Mouse (Mus musculus) activated CD4-positive, CD25-positive, alpha-beta regulatory T cell (primary cell): Measurements from ENCODE around the gene Rab43. TPM values are rescaled to one million over a fixed set of nuclear protein-coding genes. Genes with fewer than 3 reads are reported as not detected.

Source experiments
- polyA plus RNA-seq, 2 experiments: library from polyadenylated mRNA; unstranded; fragments of 100-300 nt; shearing (Covaris generic); gene quantifications; one replicate each; pipeline ENCODE4 v1.2.1; 2017

Rab43 gene
- polyA plus RNA-seq = 10 to 100 TPM; 29.3 to 40.8 TPM

DNA sequence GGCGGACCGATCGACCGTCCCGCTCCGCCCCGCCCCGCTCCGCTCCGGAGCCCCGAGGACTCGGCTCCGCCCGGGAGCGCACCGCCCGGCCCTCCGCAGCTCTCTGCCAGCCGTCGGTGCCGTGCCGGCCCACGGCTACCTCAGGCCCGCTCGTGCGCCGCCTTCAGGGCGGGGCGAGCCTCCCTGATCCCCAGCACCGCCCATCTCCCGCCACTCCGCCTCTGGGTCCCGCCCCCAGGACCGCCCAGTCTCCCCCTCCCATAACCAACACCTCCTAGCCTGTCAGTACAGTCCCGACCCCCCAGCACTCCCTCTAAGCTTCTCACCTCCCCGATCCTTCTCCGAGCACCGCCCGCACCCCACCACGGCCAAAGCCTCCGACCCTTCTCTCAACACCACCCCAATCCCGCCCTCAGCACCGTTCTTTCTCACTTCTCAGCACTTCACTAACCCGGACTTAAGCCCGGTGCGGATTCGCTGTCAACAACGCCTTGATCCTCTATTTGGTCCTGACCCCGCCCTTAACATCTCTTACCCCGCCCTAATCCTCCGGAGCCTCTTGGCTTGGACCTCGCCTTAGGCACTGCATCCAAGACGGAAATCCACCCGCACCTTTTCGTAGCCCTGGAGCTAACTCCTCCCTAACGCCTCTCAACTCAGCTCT lies at the start of gene Rab43:
Gene Rab43, minus strand, starts transcription at position 490 of the 664 bp plus-strand sequence.

DNA sequence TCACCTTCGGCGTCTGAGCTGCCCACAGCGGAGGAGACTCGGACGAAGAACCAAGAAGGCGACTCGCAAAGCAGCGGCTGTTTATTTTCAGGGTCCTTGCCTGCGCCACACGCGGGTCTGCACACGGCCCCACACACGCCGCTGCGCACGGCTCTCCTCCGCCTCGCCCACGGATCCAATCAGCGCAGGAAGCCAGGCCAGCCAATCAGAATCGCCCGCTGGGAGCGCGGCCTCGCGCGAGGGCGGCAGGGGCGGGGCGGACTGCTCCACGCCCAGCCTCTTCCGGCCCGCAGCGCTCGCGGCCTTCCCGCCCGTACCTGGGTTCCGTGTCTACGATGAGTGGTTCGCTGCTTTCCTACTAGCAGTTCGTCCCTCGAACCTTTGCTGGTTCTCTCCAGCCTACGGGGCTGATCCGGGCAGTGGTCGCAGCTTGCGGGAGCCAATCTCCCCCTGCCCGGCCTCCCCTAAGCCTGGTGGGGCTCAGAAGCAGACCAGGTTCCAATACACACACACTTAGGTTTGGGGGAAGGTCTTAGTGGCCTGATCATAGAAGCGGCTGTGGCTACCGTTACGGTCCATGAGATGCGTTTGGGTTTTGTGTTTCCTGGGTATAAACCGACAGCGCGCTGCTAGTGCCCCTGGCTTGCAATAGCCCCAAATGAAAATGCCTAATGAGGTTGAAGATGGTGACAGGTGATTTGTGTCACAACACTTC lies 39.1 kb upstream of the Rab43 start, which contains the start of gene Cnbp:
Gene Cnbp, minus strand, starts transcription at position 207 of the 715 bp plus-strand sequence.

DNA sequence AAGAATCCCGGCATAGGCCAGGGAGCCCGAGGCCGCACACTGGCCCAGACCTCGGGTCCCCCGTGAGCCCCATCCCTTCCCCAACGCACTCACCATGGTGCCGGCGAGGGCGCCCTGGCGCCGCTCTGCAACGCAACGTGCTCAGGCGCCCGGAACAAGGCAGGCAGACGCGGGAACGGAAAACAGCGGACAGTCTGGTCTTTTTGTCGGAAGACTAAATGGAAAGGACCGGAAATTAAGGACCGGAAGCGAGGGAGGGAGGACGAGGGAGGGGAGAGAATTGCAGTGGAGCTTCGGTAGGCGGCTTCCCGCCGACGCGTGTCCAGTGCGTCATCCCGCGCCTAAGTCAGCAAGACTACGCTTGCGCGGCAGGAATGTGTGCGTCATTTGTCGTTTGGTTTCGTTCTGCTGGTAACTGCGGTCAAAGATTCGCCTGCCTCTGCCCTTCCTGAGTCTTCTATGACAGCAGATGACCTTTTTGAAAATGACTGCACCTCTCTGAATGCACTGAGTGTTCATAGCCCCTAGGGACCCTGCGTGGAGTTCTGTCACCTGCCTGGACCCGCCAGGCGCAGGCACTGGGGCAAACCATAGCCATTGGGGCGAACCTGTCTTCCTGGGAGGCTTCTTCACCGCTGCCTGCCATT lies 26.7 kb upstream of the Rab43 start, which contains the start of gene Isy1:
Gene Isy1, minus strand, starts transcription at position 248 of the 647 bp plus-strand sequence.

DNA sequence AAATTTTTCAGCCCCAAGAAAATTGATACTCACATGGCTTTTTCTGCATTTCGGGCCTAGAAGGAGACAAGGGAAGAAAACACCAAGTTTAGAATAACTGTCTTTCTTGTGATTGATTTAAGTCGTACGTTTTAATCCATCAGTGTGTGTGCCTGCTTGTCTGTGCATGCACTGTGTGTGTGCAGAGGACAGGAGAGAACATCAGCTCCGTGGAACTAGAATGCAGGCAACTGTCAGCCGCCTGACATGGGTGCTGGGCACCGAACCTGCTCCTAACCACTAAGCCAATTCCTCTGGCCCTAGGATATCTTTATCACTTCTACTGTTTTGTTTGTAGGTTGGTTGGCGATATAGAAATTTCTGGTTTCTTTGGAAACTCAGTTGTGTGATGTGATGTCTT lies 23.7 kb upstream of the Rab43 start, which contains the start of gene Gm45140:
Gene Gm45140, minus strand, starts transcription at position 101 of the 400 bp plus-strand sequence.

DNA sequence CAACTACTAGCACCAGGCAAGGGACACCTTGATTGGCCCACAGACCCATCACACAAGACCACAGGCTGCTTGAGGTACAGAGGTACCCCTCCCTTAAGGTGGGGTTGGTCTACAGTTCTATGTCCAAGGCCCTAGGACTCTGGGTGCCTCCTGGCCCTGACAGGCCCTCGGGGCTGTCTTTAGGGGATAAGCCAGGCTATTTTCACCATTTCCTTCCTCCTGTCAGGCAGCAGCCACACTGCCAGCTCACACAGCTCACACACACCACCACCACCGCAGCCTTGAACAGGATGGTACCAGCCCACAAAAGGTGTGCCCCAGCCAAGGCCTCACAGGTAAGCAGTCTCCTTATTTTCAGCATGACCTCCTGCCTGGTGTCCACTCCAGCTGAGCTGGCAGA lies 34.1 kb downstream of the Rab43 start, which contains the start of gene Gp9:
Gene Gp9, plus strand, starts transcription at position 231 of the 400 bp plus-strand sequence.

Other genes starting within 250 kb of the Rab43 start
- under 1 TPM in 1 of 2 experiments, not detected in 1; 0.17 TPM for gene Prokr1, start 221.4 kb downstream of the Rab43 start, polyA plus RNA-seq
- 1 to 10 TPM; 4.1 to 6.9 TPM for gene Aplf, start 140.0 kb downstream of the Rab43 start, polyA plus RNA-seq
- gene Efcc1, start 81.3 kb downstream of the Rab43 start, polyA plus RNA-seq = under 1 TPM; 0.38 to 0.61 TPM
- gene Gp9, start 34.1 kb downstream of the Rab43 start, polyA plus RNA-seq = under 1 TPM; 0.33 to 0.61 TPM
- gene Gm45140, start 23.6 kb upstream of the Rab43 start, polyA plus RNA-seq = 10 to 100 TPM; 16.4 to 20.3 TPM
- 10 to 100 TPM; 88.7 to 90.5 TPM for gene Isy1, start 26.6 kb upstream of the Rab43 start, polyA plus RNA-seq
- gene Cnbp, start 38.9 kb upstream of the Rab43 start, polyA plus RNA-seq = 1,000 to 10,000 TPM in 1 of 2 experiments, 100 to 1,000 TPM in 1; 944 to 1,204 TPM
- gene Copg1, start 75.7 kb upstream of the Rab43 start, polyA plus RNA-seq = 100 to 1,000 TPM in 1 of 2 experiments, 10 to 100 TPM in 1; 78.6 to 130 TPM
- gene Hmces, start 101.8 kb upstream of the Rab43 start, polyA plus RNA-seq = 10 to 100 TPM; 45.8 to 51.9 TPM
- 1 to 10 TPM in 1 of 2 experiments, under 1 TPM in 1; 0.37 to 1.5 TPM for gene H1fx, start 169.5 kb upstream of the Rab43 start, polyA plus RNA-seq
- 100 to 1,000 TPM; 302 to 311 TPM for gene Rab7, start 233.1 kb upstream of the Rab43 start, polyA plus RNA-seq